Mouse (Mus musculus) small intestine, adult 2 months (tissue): ENCODE measurements around the gene H2-D1. TPM values are rescaled to one million over a fixed set of nuclear protein-coding genes. Genes with fewer than 3 reads are reported as not detected.

Experiments
- H3K27ac ChIP-seq: fragments of 200-500 bp; 2 replicates; pipeline ENCODE4 v1.5.1; 2012; ENCODE audit warnings: low read depth, low read length, control low read depth, inconsistent platforms; ENCODE audit not compliant: insufficient read depth
- H3K27me3 ChIP-seq: fragments of 200-500 bp; 2 replicates; pipeline ENCODE4 v1.6.1; 2012; ENCODE audit warnings: mild to moderate bottlenecking, moderate library complexity, low read length, inconsistent platforms; ENCODE audit not compliant: control insufficient read depth, insufficient read depth
- H3K36me3 ChIP-seq: fragments of 200-500 bp; 2 replicates; pipeline ENCODE4 v1.6.1; 2012; ENCODE audit warnings: mild to moderate bottlenecking, low read length, control low read depth, inconsistent platforms; ENCODE audit not compliant: control insufficient read depth, insufficient read depth
- H3K4me1 ChIP-seq: fragments of 200-500 bp; 2 replicates; pipeline ENCODE4 v1.6.1; 2012; ENCODE audit warnings: low read length, inconsistent platforms, mixed read lengths; ENCODE audit not compliant: control insufficient read depth, insufficient read depth, insufficient read length
- H3K4me3 ChIP-seq: fragments of 200-500 bp; 2 replicates; pipeline ENCODE4 v1.5.1; 2012; ENCODE audit warnings: low read depth, mild to moderate bottlenecking, control low read depth, inconsistent platforms, low read length, moderate library complexity
- CTCF ChIP-seq: fragments of 200-500 bp; IDR thresholded peaks from 2 replicates; pipeline ENCODE4 v1.5.1; 2012; ENCODE audit warnings: low read depth, mild to moderate bottlenecking, control low read depth, inconsistent platforms, low read length, moderate library complexity, mixed read lengths; ENCODE audit not compliant: insufficient replicate concordance, insufficient read length; ENCODE audit errors: extremely low read depth
- POLR2A ChIP-seq: fragments of 200-500 bp; IDR thresholded peaks from 2 replicates; pipeline ENCODE4 v1.6.1; 2012; ENCODE audit warnings: low read depth, mild to moderate bottlenecking, control low read depth, inconsistent platforms, low read length, moderate library complexity
- WGBS: fragments of 180-500 bp; shearing (Covaris S2); methylation state at CpG from one replicate; pipeline ENCODE4 v1.1.7; 2018; 5-methylcytosine and 5-hydroxymethylcytosine counted together
- polyA plus RNA-seq: library from polyadenylated mRNA; depleted of rRNA; stranded (reverse); fragments of >200 nt; gene quantifications from 2 replicates; pipeline ENCODE4 v1.2.3, GENCODE M21; 2012

H2-D1 gene
- polyA plus RNA-seq, 1 experiment, result 1,546 TPM

DNA sequence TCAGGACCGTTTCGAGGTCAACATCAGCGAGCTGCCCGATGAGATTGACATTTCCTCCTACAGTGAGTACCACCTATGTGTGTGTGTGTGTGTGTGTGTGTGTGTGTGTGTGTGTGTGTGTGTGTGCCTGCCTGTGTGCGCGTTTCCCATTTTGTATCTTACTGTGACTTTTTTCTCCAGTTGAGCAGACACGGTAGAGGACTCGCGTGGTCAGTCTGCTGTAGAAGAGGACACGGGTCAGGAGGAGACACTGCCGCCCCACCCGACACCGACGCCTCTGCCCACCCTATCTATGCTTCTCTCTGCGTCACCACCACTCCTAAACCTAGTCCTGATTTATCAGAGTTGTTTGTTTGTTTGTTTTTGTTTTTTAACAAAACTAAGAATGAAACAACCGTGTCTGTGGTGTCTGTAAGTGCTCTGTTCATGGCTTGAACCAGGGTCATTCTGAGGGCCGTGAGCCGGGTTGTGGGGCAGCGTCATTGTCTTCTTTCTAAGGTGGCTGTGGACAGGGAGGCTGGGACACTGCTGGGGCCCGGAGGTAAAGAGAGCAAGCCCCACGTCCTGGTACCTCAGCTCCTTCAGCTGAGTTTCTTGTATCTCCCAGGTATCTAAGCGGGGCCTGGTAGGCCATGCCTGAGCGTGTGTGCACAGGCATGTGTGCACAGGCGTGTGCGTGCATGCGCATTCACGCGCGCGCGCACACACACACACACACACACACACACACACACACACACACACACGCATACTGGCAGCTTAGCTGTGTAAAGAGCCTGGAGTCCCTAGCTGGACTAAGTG lies 9.0 kb upstream of the H2-D1 start:
- Histone ChIP-seq H3K36me3 (peaks cover 52% of the 10 kb centered on the region), H3K27ac (no peak overlapping the region), H3K4me3 (no peak overlapping the region), H3K4me1 (no peaks in the 10 kb centered on the region), H3K27me3 (no peaks in the 10 kb centered on the region)
- 77% methylated on average over 32 of the region's 32 CpGs for WGBS
- no peak for TF ChIP-seq POLR2A
- no peak for TF ChIP-seq CTCF

DNA sequence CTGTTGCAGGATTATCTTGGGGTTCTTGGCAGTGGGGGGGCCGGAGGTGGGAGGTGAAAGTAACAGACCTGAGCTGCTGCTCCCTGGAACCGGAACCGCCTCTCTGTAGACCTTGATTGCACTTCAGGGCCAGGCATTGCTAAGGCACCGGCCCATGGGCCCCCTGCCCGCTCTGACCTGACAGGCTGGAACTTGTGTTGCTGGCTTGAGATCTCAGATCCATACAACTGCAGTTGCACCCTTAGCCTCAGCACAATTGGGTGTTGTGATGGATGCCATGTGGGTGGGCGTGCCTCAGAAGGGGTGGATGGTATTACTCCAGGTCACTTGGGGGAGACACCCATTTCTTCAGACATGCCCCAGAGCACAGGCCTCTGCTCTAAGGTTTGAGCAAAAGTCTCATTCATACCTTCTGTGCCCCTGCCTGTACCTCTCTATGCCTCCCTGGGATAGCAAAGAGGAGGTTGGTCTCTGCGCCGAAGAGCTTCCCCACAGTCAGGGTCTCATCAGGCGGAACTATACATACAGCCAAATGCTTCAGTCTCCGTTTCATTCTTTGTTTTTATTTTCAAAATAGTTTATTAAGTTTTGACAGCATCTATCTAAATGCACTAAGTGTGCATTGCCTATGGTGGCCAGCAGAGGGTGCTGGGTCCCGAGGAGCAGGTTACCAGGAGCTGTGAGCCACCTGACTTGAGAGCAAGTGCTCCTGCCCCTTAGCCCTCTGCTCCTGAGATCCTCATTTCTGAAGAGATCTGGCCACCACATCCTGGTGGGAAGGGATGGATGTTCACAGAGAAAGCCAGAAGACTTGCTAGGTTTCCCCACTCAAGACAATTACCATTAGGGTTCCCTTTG lies 8.1 kb upstream of the H2-D1 start:
- peaks cover 3% of the 10 kb centered on the region; the same call in 1 of the 2 replicates for H3K4me1 ChIP-seq
- TF ChIP-seq POLR2A (no peak), CTCF (peak; percentile 86; the same call in 1 of the 2 replicates)
- H3K4me3 ChIP-seq, result no peak overlapping the region
- H3K36me3 ChIP-seq, result peaks cover 42% of the 10 kb centered on the region
- 55% methylated on average over 11 of the region's 11 CpGs for WGBS
- H3K27ac ChIP-seq, result no peak overlapping the region
- H3K27me3 ChIP-seq, result no peaks in the 10 kb centered on the region

DNA sequence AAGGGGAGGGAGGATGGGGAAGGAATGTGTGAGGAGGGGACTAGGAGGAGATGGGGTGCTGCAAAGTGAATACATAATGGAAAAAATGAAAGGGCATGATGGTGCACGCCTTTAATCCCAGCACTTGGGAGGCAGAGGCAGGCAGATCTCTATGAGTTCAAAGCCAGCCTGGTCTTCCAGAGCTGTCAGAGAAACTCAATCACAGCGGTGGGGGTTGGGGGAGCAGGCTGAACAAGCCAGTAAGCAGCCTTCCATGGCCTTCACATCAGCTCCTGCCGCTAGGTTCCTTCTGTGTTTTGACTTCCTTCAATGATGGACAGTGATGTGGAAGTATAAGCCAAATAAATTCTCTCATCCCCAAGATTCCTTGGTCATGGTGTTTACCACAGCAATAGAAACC lies 7.2 kb upstream of the H2-D1 start:
- H3K27ac ChIP-seq, result no peak overlapping the region
- 66% methylated on average over 3 of the region's 3 CpGs for WGBS
- H3K4me3 ChIP-seq, result no peak overlapping the region
- H3K27me3 ChIP-seq, result no peaks in the 10 kb centered on the region
- H3K36me3 ChIP-seq, result peaks cover 34% of the 10 kb centered on the region
- peaks cover 7% of the 10 kb centered on the region; the same call in 1 of the 2 replicates for H3K4me1 ChIP-seq
- no peak for TF ChIP-seq CTCF
- TF ChIP-seq POLR2A, result no peak

- WGBS, result 41% methylated on average over 4 of the region's 4 CpGs
- Histone ChIP-seq H3K36me3 (peaks cover 30% of the 10 kb centered on the region), H3K27me3 (no peaks in the 10 kb centered on the region), H3K4me3 (no peak overlapping the region), H3K27ac (no peak overlapping the region), H3K4me1 (peaks cover 7% of the 10 kb centered on the region; the same call in 1 of the 2 replicates)
- TF ChIP-seq POLR2A, result no peak
- no peak for TF ChIP-seq CTCF
Observed at GRCm38 (mm10) chr17:35255704-35256103, 6.8 kb upstream of the H2-D1 start.

GRCm38 (mm10) chr17:35257378-35257777 lies 5.2 kb upstream of the H2-D1 start:
- 50% methylated on average over 1 of the region's 1 CpGs for WGBS
- Histone ChIP-seq H3K27me3 (no peaks in the 10 kb centered on the region), H3K27ac (no peak overlapping the region)

GRCm38 (mm10) chr17:35257824-35258491 lies 4.6 kb upstream of the H2-D1 start:
- H3K36me3 ChIP-seq, result peaks cover 11% of the 10 kb centered on the region

More at GRCm38 (mm10) chr17:35257378-35257777, 5.2 kb upstream of the H2-D1 start:
- Histone ChIP-seq H3K4me3 (no peak overlapping the region), H3K36me3 (peaks cover 17% of the 10 kb centered on the region), H3K4me1 (peaks cover 14% of the 10 kb centered on the region; the same call in 1 of the 2 replicates)
- TF ChIP-seq CTCF, result no peak
- no peak for TF ChIP-seq POLR2A

More at GRCm38 (mm10) chr17:35257824-35258491, 4.6 kb upstream of the H2-D1 start:
- TF ChIP-seq CTCF (peak; percentile 86; the same call in 1 of the 2 replicates), POLR2A (no peak)
- H3K4me1 ChIP-seq, result peaks cover 15% of the 10 kb centered on the region; the same call in 1 of the 2 replicates
- WGBS, result 1% methylated on average over 17 of the region's 17 CpGs
- no peaks in the 10 kb centered on the region for H3K27me3 ChIP-seq
- H3K4me3 ChIP-seq, result peak overlapping the region; percentile 63
- peak overlapping the region; percentile 72 for H3K27ac ChIP-seq
